Mouse (Mus musculus) brain, embryonic 14.5 days (tissue): ENCODE data around the gene Unc13a.

ENCODE experiments used
- CTCF ChIP-seq: fragments of 200-500 bp; IDR thresholded peaks from 2 replicates; pipeline ENCODE4 v1.5.1; 2012; ENCODE audit warnings: inconsistent platforms, mild to moderate bottlenecking, moderate library complexity, borderline replicate concordance; ENCODE audit not compliant: insufficient read depth, insufficient read length; ENCODE audit errors: extremely low read depth
- POLR2A ChIP-seq: fragments of 200-500 bp; IDR thresholded peaks from 2 replicates; pipeline ENCODE4 v1.6.1; 2012; ENCODE audit warnings: mild to moderate bottlenecking, inconsistent platforms, borderline replicate concordance; ENCODE audit not compliant: poor library complexity, insufficient read depth, insufficient read length, severe bottlenecking; ENCODE audit errors: extremely low read depth

GRCm38 (mm10) chr8:71672168-71672735 is 695 bp upstream of the Unc13a start:
- TF ChIP-seq CTCF (no peak), POLR2A (no peak)
